Mouse (Mus musculus) forebrain, postnatal 0 days (tissue): ENCODE measurements at regions not wholly inside any gene's neighbourhood (a gene's known extent, or its start where the extent isn't known, plus 50 kb on each side); places are given as distances from the start of the nearest gene placed in this dataset.
A peak's percentile ranks its signal among the peaks of the same experiment; 100 is the strongest.

Experiments used
- ATAC-seq: fragments of 200-750 bp; cut with Nextera tagmentation; 2 replicates; pipeline ENCODE4 v1.8.0; 2017; ENCODE audit warnings: mild to moderate bottlenecking, moderate library complexity
- DNase-seq: peaks from one replicate; pipeline ENCODE4 v3.0.0-alpha.2; 2015
- H3K27ac ChIP-seq: fragments of 300-500 bp; sonication (generic); 2 replicates; pipeline ENCODE4 v1.5.1; 2014; ENCODE audit warnings: low read depth, mild to moderate bottlenecking, antibody characterized with exemption, low read length, moderate library complexity, mixed read lengths
- H3K27me3 ChIP-seq: fragments of 300-500 bp; sonication (generic); 2 replicates; pipeline ENCODE4 v1.6.1; 2014; ENCODE audit warnings: mild to moderate bottlenecking, low read length, mixed read lengths; ENCODE audit not compliant: insufficient read depth
- H3K36me3 ChIP-seq: fragments of 300-500 bp; sonication (generic); 2 replicates; pipeline ENCODE4 v1.6.1; 2014; ENCODE audit warnings: mild to moderate bottlenecking, moderate library complexity; ENCODE audit not compliant: insufficient read depth
- H3K4me1 ChIP-seq: fragments of 300-500 bp; sonication (generic); 2 replicates; pipeline ENCODE4 v1.6.1; 2014; ENCODE audit warnings: antibody characterized with exemption; ENCODE audit not compliant: insufficient read depth
- H3K4me2 ChIP-seq: fragments of 300-500 bp; sonication (generic); 2 replicates; pipeline ENCODE4 v1.6.1; 2014; ENCODE audit warnings: low read depth, mild to moderate bottlenecking, moderate library complexity
- H3K4me3 ChIP-seq: fragments of 300-500 bp; sonication (generic); 2 replicates; pipeline ENCODE4 v1.5.1; 2014; ENCODE audit warnings: low read depth, low read length, mixed read lengths
- H3K9ac ChIP-seq: fragments of 300-500 bp; sonication (generic); 2 replicates; pipeline ENCODE4 v1.6.1; 2014; ENCODE audit warnings: mild to moderate bottlenecking
- H3K9me3 ChIP-seq: fragments of 300-500 bp; sonication (generic); 2 replicates; pipeline ENCODE4 v1.6.1; 2016; ENCODE audit warnings: low read length
- CTCF ChIP-seq: sonication (generic); IDR thresholded peaks from 2 replicates; pipeline ENCODE4 v1.5.1; 2016; ENCODE audit warnings: antibody characterized with exemption, control low read depth, low read depth
- WGBS: fragments of 180-500 bp; shearing (Covaris S2); extraction: QIAGEN DNeasy Blood & Tissue Kit; methylation state at CpG from one replicate; pipeline ENCODE4 v1.1.7; 2014; 5-methylcytosine and 5-hydroxymethylcytosine counted together

GRCm38 (mm10) chr10:111783496-111783895, 189.0 kb upstream of the Krr1 start:
- Histone ChIP-seq H3K4me3 (no peak overlapping the region), H3K36me3 (no peaks in the 10 kb centered on the region), H3K27me3 (no peaks in the 10 kb centered on the region), H3K4me1 (peaks cover 3% of the 10 kb centered on the region; the same call in 1 of the 2 replicates), H3K27ac (no peak overlapping the region), H3K9me3 (no peaks in the 10 kb centered on the region), H3K4me2 (no peak overlapping the region), H3K9ac (no peak overlapping the region)
- DNase-seq (no peak), ATAC-seq (no peak)
- TF ChIP-seq CTCF: no peak
- WGBS: 47% methylated on average over 3 of the region's 3 CpGs

DNA sequence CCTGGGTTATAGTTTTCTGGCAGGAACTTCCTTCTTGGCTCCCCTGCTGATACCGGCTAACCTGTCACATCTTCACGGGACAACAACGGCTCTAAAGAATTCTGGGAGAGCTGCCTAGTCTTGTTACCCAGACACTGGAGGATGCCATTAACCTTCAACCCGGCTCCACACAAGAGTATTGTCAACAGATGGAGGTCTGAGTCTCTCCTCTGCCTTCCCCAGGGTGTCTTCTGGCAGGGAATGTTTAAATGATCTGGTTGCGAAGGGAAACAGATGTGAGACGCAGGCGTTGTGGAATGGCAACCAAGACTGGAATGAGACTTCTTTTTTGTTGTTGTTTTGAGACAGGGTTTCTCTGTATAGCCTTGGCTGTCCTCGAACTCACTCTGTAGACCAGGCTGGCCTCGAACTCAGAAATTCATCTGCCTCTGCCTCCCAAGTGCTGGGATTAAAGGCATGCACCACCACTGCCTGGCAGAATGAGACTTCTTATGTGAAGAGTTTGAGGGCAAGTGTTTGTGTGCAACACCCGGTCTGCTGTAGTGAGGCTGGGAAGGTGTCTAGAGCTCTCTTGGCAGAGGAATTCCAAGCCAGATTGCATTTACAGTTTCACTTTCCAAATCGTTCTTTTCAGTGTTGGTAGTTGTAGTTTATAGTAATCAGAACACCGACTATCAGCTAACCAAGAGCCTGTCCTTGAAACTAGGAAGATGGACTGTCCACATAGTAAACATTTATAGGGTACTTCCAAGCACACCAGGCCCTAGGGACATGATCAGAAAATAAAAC, 188.2 kb upstream of the Krr1 start:
- peak; percentile 63 for DNase-seq
- Histone ChIP-seq H3K9me3 (no peaks in the 10 kb centered on the region), H3K9ac (no peak overlapping the region), H3K4me1 (peaks cover 3% of the 10 kb centered on the region; the same call in 1 of the 2 replicates), H3K27ac (no peak overlapping the region), H3K36me3 (no peaks in the 10 kb centered on the region), H3K4me3 (no peak overlapping the region), H3K4me2 (no peak overlapping the region), H3K27me3 (no peaks in the 10 kb centered on the region)
- TF ChIP-seq CTCF: no peak
- 59% methylated on average over 12 of the region's 12 CpGs for WGBS
- peak; percentile 65 for ATAC-seq

GRCm38 (mm10) chr10:111787175-111787574, 185.3 kb upstream of the Krr1 start:
- H3K9me3 ChIP-seq: no peaks in the 10 kb centered on the region
- no peak overlapping the region for H3K9ac ChIP-seq
- H3K4me1 ChIP-seq: peaks cover 3% of the 10 kb centered on the region; the same call in 1 of the 2 replicates
- no peak for TF ChIP-seq CTCF
- 75% methylated on average over 9 of the region's 9 CpGs for WGBS
- H3K4me2 ChIP-seq: no peak overlapping the region
- ATAC-seq (no peak; the same call in 1 of the 2 replicates), DNase-seq (no peak)
- no peaks in the 10 kb centered on the region for H3K36me3 ChIP-seq
- no peak overlapping the region for H3K27ac ChIP-seq
- H3K4me3 ChIP-seq: no peak overlapping the region
- no peaks in the 10 kb centered on the region for H3K27me3 ChIP-seq

DNA sequence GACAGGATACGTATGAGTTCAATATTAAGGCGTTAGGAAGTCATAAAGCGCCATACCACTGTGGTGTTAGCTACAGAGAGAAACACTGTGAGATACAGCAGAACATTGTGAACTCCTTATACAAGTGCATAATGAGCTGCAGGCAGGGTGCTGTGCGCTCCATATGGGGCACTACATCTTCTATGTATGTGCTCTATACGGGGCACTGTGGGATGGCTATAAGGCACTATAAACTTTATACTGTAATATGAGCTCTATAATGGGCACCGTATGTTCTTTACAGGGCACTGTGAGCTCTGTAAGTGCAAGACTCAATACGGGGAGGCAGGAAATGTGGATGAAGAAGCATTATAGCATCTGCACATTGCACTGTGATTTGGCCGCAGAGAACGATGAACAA, 183.2 kb upstream of the Krr1 start:
- no peak for TF ChIP-seq CTCF
- no peak for ATAC-seq
- no peak for DNase-seq
- Histone ChIP-seq H3K4me1 (no peaks in the 10 kb centered on the region), H3K9ac (no peak overlapping the region), H3K9me3 (no peaks in the 10 kb centered on the region), H3K4me3 (no peak overlapping the region), H3K27ac (no peak overlapping the region), H3K4me2 (no peak overlapping the region), H3K27me3 (no peaks in the 10 kb centered on the region), H3K36me3 (no peaks in the 10 kb centered on the region)
- 91% methylated on average over 9 of the region's 9 CpGs for WGBS

DNA sequence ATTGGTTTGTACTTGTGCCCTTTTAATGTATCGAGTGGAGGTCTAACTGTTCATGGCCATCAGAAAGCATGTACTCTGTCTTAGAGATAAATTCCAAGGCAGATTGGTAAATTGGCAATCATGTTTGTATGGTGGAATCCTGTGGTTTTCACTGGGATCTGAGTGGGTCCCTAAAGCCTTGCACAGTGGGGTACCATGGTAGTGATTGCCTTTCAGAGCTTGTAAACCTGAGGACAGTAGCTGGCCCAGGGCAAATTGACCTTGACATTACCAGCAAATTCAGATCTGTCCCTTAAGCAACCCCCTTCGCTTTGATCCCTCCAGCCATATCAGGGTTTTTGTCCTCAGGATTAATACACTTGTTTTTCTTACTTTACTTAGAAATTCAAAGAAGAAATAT, 181.6 kb upstream of the Krr1 start:
- Histone ChIP-seq H3K9ac (no peak overlapping the region), H3K36me3 (no peaks in the 10 kb centered on the region)
- WGBS: 95% methylated on average over 2 of the region's 2 CpGs

DNA sequence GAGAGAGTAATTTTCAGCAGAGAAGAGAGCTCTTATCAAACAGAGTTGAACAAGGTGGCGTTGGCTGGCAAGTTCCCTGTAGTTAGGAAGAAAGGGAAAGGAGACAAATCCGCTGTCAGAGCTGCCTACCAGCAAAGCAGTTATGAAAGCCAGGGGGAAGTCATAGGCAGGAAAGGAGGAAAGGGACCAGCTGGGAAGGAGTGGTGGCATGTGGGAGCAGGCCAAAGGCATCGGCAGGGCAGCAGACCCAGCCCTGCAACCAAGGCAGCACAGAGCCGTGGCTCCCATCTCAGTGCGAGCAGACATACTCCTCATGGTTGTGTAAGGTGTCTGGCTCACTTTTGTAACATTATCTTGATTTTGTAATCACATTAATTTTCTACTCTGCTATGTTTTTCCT, 177.4 kb upstream of the Krr1 start:
- H3K27me3 ChIP-seq: no peaks in the 10 kb centered on the region
- TF ChIP-seq CTCF: no peak
- 82% methylated on average over 5 of the region's 5 CpGs for WGBS
- H3K36me3 ChIP-seq: no peaks in the 10 kb centered on the region
- H3K27ac ChIP-seq: no peak overlapping the region
- ATAC-seq (no peak), DNase-seq (no peak)
- H3K4me1 ChIP-seq: 0 out of 2 replicates have a peak, but pooled peaks cover 3% of the 10 kb centered on the region
- H3K4me3 ChIP-seq: no peak overlapping the region
- H3K9ac ChIP-seq: no peak overlapping the region
- H3K9me3 ChIP-seq: no peaks in the 10 kb centered on the region
- no peak overlapping the region for H3K4me2 ChIP-seq

More for the DNA sequence above, 181.6 kb upstream of the Krr1 start:
- no peak for ATAC-seq
- Histone ChIP-seq H3K27me3 (no peaks in the 10 kb centered on the region), H3K4me3 (no peak overlapping the region), H3K4me2 (no peak overlapping the region), H3K4me1 (no peaks in the 10 kb centered on the region), H3K9me3 (no peaks in the 10 kb centered on the region), H3K27ac (no peak overlapping the region)
- TF ChIP-seq CTCF: no peak
- DNase-seq: no peak

DNA sequence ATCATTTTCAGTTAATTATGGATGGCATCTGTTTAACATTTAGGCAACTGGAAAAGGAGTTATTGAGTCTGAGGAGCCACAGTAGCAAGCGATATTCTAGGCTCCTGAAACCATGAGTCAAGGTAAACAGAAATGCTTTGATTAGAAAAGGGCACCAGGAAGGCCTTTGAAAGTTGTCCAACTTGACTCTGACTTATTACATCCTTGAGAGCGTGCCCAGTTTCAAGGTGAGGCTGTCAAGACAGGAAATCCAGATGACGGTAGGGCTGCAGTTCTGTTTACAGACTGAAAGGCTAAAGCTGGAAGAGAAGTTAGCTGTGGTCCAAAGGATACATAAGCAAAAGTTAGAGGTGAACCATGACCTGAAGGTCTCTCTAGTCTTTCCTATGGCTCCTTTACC, 176.7 kb upstream of the Krr1 start:
- DNase-seq (no peak), ATAC-seq (no peak)
- Histone ChIP-seq H3K9ac (no peak overlapping the region), H3K27ac (no peak overlapping the region), H3K4me3 (no peak overlapping the region), H3K4me1 (0 out of 2 replicates have a peak, but pooled peaks cover 3% of the 10 kb centered on the region), H3K27me3 (no peaks in the 10 kb centered on the region), H3K9me3 (no peaks in the 10 kb centered on the region), H3K4me2 (no peak overlapping the region), H3K36me3 (no peaks in the 10 kb centered on the region)
- WGBS: 84% methylated on average over 3 of the region's 3 CpGs
- no peak for TF ChIP-seq CTCF
